Mouse (Mus musculus) WW6 (cell line): Measurements from ENCODE around the gene Tnfaip3.

Experiments
- DNase-seq: peaks from one replicate; pipeline ENCODE4 v3.0.0-alpha.2; 2013; ENCODE audit warnings: low read depth, low spot score

Tnfaip3 gene

GRCm38 (mm10) chr10:18966893-18967292 lies 48.6 kb downstream of the Tnfaip3 start:
- DNase-seq = no peak

- DNase-seq = no peak
Measured at GRCm38 (mm10) chr10:18965601-18966000, 49.9 kb downstream of the Tnfaip3 start.

GRCm38 (mm10) chr10:18964856-18965255 lies 50.6 kb downstream of the Tnfaip3 start:
- no peak for DNase-seq

GRCm38 (mm10) chr10:18959777-18960492 lies 55.5 kb downstream of the Tnfaip3 start:
- DNase-seq = no peak

GRCm38 (mm10) chr10:18953706-18954071 lies 61.8 kb downstream of the Tnfaip3 start:
- no peak for DNase-seq

- DNase-seq = no peak
Measured at GRCm38 (mm10) chr10:18953011-18953705, 62.3 kb downstream of the Tnfaip3 start.
